Mouse (Mus musculus) hindbrain, embryonic 10.5 days (tissue): ENCODE measurements around the gene Nrxn1. TPM values are rescaled to one million over a fixed set of nuclear protein-coding genes. Genes with fewer than 3 reads are reported as not detected.

ENCODE experiments used
- DNase-seq: peaks from one replicate; pipeline ENCODE4 v3.0.0-alpha.2; 2017; ENCODE audit warnings: low spot score
- H3K27ac ChIP-seq: fragments of 300-500 bp; sonication (generic); 2 replicates; pipeline ENCODE4 v1.5.1; 2016; ENCODE audit warnings: mild to moderate bottlenecking, moderate library complexity
- H3K27me3 ChIP-seq: fragments of 300-500 bp; sonication (generic); 2 replicates; pipeline ENCODE4 v1.6.1; 2016; ENCODE audit warnings: mild to moderate bottlenecking; ENCODE audit not compliant: poor library complexity, insufficient read depth, severe bottlenecking
- H3K36me3 ChIP-seq: fragments of 300-500 bp; sonication (generic); 2 replicates; pipeline ENCODE4 v1.6.1; 2016; ENCODE audit warnings: mild to moderate bottlenecking, moderate library complexity
- H3K4me1 ChIP-seq: fragments of 300-500 bp; sonication (generic); replicated peaks from 2 replicates; pipeline ENCODE4 v1.6.1; 2016; ENCODE audit warnings: mild to moderate bottlenecking
- H3K4me3 ChIP-seq: fragments of 300-500 bp; sonication (generic); 2 replicates; pipeline ENCODE4 v1.5.1; 2016; ENCODE audit warnings: mild to moderate bottlenecking, moderate library complexity
- H3K9me3 ChIP-seq: fragments of 300-500 bp; sonication (generic); 2 replicates; pipeline ENCODE4 v1.6.1; 2016; ENCODE audit warnings: mild to moderate bottlenecking, moderate library complexity
- WGBS: fragments of 180-500 bp; shearing (Covaris S2); methylation state at CpG from one replicate; pipeline ENCODE4 v1.1.7; 2016; 5-methylcytosine and 5-hydroxymethylcytosine counted together
- polyA plus RNA-seq: library from polyadenylated mRNA; unstranded; fragments of >200 nt; fragmentation: Nextera tagmentation; extraction: Ambion mirVana; gene quantifications from 2 replicates; pipeline ENCODE4 v1.2.1, GENCODE M21; 2016

Gene Nrxn1
- polyA plus RNA-seq, 1 experiment from 2014 or later = 15.4 TPM

DNA sequence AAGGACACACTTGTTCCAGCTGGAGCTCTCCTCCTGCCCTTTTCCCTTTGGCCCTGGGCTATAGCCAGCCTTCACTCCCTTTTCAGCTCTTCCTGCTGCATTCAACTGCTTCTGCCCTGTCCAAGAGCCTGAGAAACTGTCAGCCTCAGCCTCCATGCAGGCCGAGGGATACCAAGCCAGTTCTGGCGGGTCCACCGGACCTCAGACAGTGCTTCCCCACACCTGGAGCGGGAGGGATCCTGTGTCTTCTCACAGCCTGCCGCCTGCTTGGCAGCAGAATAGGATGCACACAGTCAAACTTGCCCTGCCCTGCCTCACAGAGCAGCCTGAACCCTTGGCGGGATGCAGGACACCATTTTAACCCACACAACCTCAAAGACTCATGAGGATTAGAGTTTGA, 698.3 kb downstream of the Nrxn1 start:
- no peaks in the 10 kb centered on the region for H3K27me3 ChIP-seq
- no peak overlapping the region for H3K27ac ChIP-seq
- WGBS = 88% methylated on average over 6 of the region's 6 CpGs
- H3K4me3 ChIP-seq = no peak overlapping the region
- no peaks in the 10 kb centered on the region for H3K36me3 ChIP-seq
- no peak for DNase-seq
- H3K4me1 ChIP-seq = peaks cover 11% of the 10 kb centered on the region
- no peaks in the 10 kb centered on the region for H3K9me3 ChIP-seq

DNA sequence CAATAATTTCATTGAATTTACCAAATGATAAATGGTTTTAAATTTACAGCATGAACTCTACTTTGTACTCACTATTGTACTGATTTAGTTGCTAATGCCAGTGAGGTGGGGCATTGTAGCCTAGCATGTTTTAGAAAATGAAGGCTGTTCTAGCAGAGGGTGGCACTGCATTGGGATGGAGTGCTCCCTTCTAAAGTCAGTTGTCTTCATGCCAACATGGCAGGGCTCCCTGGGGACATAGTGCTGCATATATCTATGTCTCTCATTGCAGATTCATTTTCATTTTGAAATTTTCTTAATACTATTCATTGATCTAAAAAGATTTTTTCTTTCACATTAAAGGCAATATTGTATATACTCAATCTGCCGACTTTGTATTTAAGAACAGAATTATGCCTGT, 700.1 kb downstream of the Nrxn1 start:
- WGBS = 89% methylated on average over 1 of the region's 1 CpGs
- no peaks in the 10 kb centered on the region for H3K9me3 ChIP-seq
- H3K4me1 ChIP-seq = peaks cover 11% of the 10 kb centered on the region
- H3K36me3 ChIP-seq = no peaks in the 10 kb centered on the region
- no peak for DNase-seq
- no peak overlapping the region for H3K4me3 ChIP-seq
- H3K27ac ChIP-seq = no peak overlapping the region
- H3K27me3 ChIP-seq = no peaks in the 10 kb centered on the region

DNA sequence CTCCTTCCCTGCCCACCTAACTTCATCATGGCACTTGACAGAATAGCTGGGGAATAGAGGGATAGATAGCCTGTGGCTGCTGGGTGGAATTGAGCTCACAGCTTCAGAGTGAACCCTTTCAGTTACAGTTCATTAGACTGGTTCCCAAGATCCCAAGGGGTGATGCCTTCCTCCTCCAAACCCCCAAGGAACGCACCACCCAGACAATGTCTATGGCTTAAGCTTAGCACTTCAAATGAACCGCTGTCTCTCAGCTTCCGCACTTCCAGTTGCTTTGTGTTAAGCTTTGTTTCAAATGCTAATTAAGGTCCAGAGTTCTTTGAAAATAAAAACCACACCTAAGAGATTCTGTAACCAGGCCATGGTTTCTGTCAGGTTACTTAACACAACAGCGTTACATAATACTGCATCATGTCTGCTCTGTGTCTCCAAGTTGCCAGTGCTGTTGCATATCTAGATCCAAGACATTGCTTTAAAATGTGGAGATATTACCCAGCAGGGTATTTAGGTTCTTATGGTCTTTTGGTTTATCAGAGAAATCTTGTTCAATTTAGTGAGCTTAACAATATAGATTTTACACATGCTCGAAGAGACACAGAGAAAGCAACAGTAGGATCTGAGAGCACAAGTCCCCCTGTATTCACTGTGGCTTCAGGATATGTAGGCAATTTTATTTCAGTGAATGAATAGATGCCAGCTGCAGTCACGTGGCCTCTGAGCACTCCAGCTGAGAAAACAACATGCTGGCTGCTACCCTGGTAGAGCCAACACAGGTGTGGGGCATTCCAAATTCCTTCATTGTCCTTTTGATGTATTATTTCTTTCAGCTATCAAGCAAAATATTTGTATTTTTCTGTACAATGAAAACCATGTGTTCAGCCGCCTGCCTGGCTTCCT, 702.3 kb downstream of the Nrxn1 start:
- Histone ChIP-seq H3K4me1 (peaks cover 11% of the 10 kb centered on the region), H3K36me3 (no peaks in the 10 kb centered on the region), H3K4me3 (no peak overlapping the region), H3K9me3 (no peaks in the 10 kb centered on the region), H3K27ac (no peak overlapping the region), H3K27me3 (no peaks in the 10 kb centered on the region)
- DNase-seq = no peak
- WGBS = 27% methylated on average over 7 of the region's 7 CpGs

DNA sequence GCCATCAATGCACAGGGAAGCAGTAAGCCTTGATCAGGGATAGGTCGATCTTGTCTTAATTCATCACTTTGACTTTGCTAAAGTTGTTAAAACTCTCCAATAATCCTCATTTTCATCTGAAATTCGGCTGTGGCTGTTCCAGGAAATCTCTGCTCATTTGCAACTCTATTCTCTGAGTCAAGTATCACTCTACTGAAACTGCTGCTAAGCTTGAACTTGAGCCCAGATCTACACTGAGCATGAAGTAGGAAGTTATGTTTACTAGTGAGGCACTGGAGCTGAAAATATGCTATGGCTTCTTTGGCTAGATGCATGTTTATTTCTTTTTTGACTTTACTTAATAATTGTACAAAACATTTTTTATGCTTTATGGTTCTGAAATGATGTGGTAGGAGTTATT, 708.0 kb downstream of the Nrxn1 start:
- Histone ChIP-seq H3K4me3 (no peak overlapping the region), H3K36me3 (no peaks in the 10 kb centered on the region), H3K4me1 (peaks cover 4% of the 10 kb centered on the region; the same call in 1 of the 2 replicates), H3K9me3 (no peaks in the 10 kb centered on the region), H3K27ac (no peak overlapping the region), H3K27me3 (no peaks in the 10 kb centered on the region)
- no peak for DNase-seq
- 80% methylated on average over 2 of the region's 2 CpGs for WGBS

DNA sequence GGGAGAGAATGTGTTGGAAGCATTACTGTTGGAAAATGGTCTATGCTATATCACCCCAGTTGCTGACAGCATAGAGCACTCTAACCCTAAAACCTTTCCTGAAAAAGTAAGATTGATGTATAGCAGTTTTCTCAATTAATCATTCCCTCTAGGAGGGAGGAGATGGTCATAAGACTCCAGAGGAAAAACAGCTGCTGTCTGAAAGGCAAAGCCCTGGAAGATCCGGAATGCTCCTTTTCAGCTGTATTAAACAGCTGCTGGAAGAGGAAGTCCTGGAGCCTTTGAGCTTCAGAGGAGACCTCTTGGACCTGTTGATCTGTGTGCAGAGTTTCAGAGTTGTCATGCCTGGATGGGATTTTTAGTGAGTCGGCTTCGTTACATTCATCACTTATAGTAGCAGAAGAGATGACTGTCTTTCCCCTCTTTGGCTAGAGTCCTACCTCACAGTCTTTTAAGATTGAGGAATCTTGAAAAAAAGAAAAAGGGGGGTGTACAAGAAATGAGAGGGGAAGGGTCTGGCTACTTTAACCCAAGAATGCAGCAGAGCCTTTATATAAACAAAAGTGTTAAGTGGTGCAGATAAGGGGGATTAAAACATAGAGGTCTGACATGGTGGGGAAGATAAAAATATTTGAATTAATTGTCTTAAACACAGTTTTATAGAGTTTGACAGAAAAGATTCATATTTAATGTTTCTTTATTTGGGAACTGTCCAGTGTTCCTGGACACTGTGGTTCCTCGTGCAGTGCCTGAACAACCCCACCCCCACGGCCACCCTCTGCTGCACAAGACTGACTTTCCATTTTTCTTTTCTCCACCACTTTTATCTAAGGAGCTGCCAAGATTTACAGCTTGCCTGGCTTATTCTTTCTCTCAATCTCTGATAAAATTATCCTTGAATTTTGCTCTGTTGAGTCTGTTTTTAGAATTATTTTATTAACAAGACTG, 710.1 kb downstream of the Nrxn1 start:
- H3K4me3 ChIP-seq = no peak overlapping the region
- no peaks in the 10 kb centered on the region for H3K27me3 ChIP-seq
- DNase-seq = no peak
- no peaks in the 10 kb centered on the region for H3K9me3 ChIP-seq
- H3K27ac ChIP-seq = no peak overlapping the region
- no peaks in the 10 kb centered on the region for H3K36me3 ChIP-seq
- peaks cover 4% of the 10 kb centered on the region; the same call in 1 of the 2 replicates for H3K4me1 ChIP-seq
- 70% methylated on average over 5 of the region's 5 CpGs for WGBS

DNA sequence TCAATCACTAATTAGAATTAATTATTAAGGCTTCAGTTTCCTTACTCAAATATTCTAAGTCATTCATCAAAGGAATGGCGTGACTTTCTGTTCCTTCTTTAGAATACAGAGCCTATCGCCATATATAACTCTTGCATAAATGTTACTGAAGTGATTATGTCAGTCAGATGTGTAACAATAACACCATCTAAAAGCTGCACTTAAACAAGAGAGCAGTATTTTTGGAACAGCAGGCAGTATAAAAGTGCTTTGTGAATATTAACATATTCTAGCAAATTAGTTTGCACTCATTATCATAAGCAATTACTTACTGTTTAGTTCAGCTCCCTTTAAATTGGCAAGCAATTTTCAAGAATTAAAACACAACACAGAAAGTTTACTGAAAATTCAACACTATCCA, 716.3 kb downstream of the Nrxn1 start:
- no peaks in the 10 kb centered on the region for H3K36me3 ChIP-seq
- 88% methylated on average over 2 of the region's 2 CpGs for WGBS
- no peaks in the 10 kb centered on the region for H3K9me3 ChIP-seq
- H3K4me1 ChIP-seq = no peaks in the 10 kb centered on the region
- no peaks in the 10 kb centered on the region for H3K27me3 ChIP-seq
- no peak overlapping the region for H3K27ac ChIP-seq
- H3K4me3 ChIP-seq = no peak overlapping the region
- no peak for DNase-seq

DNA sequence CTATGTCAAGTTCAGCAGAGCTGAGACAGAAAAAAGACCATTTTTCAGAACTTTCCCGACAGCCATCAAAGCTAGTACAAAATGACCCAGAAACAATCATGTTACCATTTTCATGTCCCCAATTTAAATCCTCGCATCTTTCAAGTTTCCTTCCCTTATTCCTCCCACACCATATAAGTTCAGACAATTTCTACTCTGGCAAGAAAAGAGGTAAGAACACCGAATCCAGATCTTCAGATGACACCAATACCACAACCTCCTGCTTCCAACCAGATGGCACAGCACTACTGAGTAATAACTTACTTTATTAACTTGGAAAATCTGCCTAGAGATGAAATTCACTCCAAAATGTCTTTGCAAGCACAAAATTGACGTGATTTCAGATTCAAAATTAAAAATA, 730.7 kb downstream of the Nrxn1 start:
- WGBS = 87% methylated on average over 4 of the region's 4 CpGs
- Histone ChIP-seq H3K4me3 (no peak overlapping the region), H3K27me3 (no peaks in the 10 kb centered on the region), H3K27ac (no peak overlapping the region), H3K36me3 (no peaks in the 10 kb centered on the region), H3K9me3 (no peaks in the 10 kb centered on the region), H3K4me1 (no peaks in the 10 kb centered on the region)
- DNase-seq = no peak

DNA sequence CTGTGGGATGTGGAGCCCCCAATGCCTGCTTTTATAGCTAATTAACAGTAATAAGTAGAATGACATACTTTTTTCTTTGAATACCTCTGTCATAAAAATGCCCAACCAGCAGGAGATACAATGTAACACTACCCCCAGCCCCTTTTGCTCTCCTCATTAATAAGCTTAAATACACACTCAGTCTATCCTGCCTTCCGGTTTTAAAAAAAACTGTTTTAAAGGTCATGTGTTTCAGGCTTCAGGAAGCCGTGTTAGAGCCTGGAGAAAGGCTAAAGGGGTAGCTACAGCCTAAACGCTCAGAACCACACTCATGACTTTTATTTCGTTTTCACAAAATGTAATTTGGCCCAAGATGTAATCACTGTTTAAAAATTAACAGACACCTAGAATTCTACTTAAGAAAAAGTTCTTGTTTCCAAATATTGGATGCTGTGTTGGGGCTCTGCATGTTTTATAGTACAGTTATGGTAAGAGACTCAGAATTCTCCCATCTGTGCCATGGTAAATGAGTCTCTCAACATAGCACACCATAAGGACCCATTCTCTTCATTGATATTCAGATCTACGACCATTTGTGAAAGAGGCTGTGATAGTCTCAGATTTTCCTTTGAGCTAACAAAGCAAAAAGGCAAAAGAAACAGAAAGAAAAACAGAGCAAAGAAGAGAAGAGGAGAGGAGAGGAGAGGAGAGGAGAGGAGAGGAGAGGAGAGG, 743.3 kb downstream of the Nrxn1 start:
- Histone ChIP-seq H3K9me3 (no peaks in the 10 kb centered on the region), H3K27ac (no peak overlapping the region), H3K36me3 (no peaks in the 10 kb centered on the region), H3K27me3 (no peaks in the 10 kb centered on the region), H3K4me3 (no peak overlapping the region), H3K4me1 (no peaks in the 10 kb centered on the region)
- 73% methylated on average over 5 of the region's 5 CpGs for WGBS
- no peak for DNase-seq

DNA sequence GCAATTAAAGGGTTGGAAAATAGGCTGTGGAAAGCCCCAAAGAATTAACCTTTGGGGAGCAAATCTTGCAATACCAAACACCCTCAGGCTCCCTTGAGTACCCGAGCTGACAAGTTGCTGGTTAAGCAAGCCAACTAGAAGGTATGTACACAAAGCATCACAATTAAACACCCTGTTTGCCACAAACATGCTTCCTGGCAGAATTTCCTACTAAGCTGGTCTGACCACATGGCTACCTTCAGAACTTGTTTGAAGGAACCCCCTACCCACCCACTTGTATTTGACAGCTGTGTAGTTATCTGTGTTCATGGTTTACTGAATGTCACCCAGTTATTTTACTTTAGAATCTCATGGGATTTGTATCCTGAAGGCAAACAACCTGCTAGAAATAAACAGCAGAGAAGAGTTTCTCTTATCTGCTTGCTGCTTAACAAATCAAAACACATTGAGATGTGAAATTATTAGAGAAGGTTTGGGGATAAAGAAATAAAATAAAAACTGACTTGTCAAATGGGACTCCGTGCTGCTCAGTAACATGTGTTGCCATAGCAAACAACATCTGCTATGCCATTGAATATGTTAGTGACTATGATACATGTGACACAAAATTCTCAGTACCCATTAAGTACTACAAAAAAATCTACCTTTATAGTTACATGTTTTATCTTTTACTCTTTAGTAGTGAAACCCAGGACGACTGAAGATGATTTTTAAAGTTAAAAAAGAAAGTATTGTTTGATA, 746.0 kb downstream of the Nrxn1 start:
- Histone ChIP-seq H3K9me3 (no peaks in the 10 kb centered on the region), H3K27me3 (no peaks in the 10 kb centered on the region), H3K4me1 (no peaks in the 10 kb centered on the region), H3K36me3 (no peaks in the 10 kb centered on the region), H3K27ac (no peak overlapping the region), H3K4me3 (no peak overlapping the region)
- no peak for DNase-seq
- 77% methylated on average over 3 of the region's 3 CpGs for WGBS

DNA sequence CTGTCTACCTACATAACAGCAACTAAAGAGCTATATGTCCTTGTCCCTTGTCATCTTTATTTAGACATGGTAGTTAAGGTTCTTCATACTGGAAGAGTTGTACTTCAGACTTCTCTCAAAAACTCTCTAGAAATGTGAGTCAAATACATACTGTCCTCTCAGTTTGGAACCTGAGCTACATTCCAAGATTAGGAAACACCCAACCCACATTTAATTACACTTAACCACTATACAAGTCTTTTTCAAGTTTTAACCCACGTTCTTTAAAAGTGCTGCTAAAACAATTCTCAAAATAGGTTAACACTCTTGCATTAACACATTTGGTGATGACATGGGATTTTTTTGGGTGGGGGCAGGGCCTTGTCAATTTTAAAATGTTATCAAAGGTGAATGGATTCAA, 759.4 kb downstream of the Nrxn1 start:
- no peak for DNase-seq
- Histone ChIP-seq H3K4me1 (no peaks in the 10 kb centered on the region), H3K9me3 (no peaks in the 10 kb centered on the region), H3K36me3 (no peaks in the 10 kb centered on the region), H3K27ac (no peak overlapping the region), H3K27me3 (no peaks in the 10 kb centered on the region), H3K4me3 (no peak overlapping the region)
- WGBS = 94% methylated on average over 1 of the region's 1 CpGs

DNA sequence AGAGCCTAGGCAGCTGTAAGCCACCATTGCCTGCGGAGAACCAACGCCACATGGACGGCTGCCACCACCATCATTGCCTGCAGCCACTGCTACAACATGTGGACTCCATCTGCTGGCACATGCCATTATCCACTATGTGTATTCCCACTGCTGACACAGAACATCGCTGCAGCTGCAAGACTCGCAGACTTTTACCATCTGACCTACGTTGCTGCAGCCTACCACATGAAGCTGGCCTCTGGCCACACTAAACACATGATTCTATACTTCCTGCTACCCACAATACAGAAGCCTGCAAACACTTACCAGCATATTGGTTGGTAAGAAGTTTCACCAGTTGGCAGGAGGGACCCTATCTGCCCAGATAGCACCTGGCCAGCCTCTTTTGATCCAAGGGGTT, 769.2 kb downstream of the Nrxn1 start:
- WGBS = 90% methylated on average over 6 of the region's 6 CpGs
- Histone ChIP-seq H3K36me3 (no peaks in the 10 kb centered on the region), H3K27ac (no peak overlapping the region), H3K27me3 (no peaks in the 10 kb centered on the region), H3K9me3 (no peaks in the 10 kb centered on the region), H3K4me1 (no peaks in the 10 kb centered on the region), H3K4me3 (no peak overlapping the region)
- no peak for DNase-seq

DNA sequence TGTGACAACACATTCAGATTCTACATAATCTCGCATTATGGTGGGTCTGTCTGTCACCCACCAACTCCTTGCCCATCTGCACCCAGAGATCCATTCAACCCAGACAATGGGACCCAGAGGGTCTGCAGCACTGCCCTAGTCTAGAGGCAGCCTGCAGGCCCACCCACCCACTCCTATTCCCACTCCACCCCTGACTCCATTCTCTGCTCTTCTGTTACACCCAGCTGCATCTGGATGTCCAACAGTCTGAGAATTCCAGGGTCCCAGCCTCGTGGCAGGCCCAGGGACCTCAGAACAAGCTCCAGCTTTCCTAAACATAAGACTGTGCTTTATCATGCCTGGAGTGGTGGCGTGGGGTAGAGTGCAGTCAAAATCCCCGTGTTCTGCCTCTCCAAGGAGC, 820.6 kb downstream of the Nrxn1 start:
- H3K27ac ChIP-seq = no peak overlapping the region
- H3K27me3 ChIP-seq = no peaks in the 10 kb centered on the region
- no peak for DNase-seq
- no peaks in the 10 kb centered on the region for H3K9me3 ChIP-seq
- no peaks in the 10 kb centered on the region for H3K4me1 ChIP-seq
- H3K4me3 ChIP-seq = no peak overlapping the region
- 69% methylated on average over 4 of the region's 4 CpGs for WGBS
- no peaks in the 10 kb centered on the region for H3K36me3 ChIP-seq
